ENCODE assay signal across 25 mouse cellular contexts in the genomic region with DNA sequence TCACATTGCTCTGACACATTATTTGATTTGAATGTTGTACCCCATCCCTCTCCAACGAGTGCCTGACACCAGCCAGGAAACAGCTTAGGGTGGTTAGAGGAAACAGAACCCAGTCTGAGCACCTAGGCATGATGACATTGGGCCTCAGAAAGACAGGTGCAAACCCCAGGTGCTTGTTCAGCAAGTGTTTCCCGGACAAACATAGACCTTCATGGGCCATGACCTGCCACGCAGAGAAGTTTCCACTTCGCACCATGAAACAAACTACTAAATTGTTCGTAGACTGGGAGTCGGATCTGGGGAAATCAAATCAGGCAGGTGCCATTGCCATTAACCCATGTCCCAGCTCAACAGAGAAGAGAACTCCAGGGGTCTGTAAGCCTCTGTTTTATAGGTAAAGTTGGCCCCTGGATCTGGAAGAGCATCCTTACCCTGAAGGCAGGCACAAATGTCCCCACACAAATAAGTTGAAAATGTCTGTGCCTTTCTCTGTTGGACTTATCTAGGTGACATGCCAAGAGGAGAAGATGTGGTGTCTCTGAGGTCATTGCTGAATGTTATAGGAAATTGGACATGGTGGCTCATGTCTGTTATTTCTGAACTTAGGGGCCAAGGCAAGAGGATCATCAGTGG.
"Had no signal": no experiment of that assay in that cellular context is flagged by ENCODE, and none has a peak within 500 bp of the region (broad histone marks: within the 10 kb centered on the region; RNA-seq: fewer than 3 reads in every experiment).

No protein-coding gene starts in this region.

- H3K4me3 ChIP-seq: embryonic facial prominence, embryonic 10.5 days; embryonic facial prominence, embryonic 12.5 days; embryonic facial prominence, embryonic 13.5 days; embryonic facial prominence, embryonic 15.5 days; erythroblast, embryonic 14.5 days; forebrain, embryonic 10.5 days; forebrain, embryonic 12.5 days; forebrain, embryonic 13.5 days; forebrain, embryonic 15.5 days; gastrocnemius, adult 2 months; heart, adult 2 months had no signal

- H3K4me1 ChIP-seq: embryonic facial prominence, embryonic 10.5 days; embryonic facial prominence, embryonic 12.5 days; embryonic facial prominence, embryonic 13.5 days; embryonic facial prominence, embryonic 15.5 days; forebrain, embryonic 10.5 days; forebrain, embryonic 12.5 days; forebrain, embryonic 13.5 days; forebrain, embryonic 15.5 days had no signal

- H3K9me3 ChIP-seq: embryonic facial prominence, embryonic 10.5 days; embryonic facial prominence, embryonic 12.5 days; embryonic facial prominence, embryonic 13.5 days; embryonic facial prominence, embryonic 15.5 days; forebrain, embryonic 10.5 days; forebrain, embryonic 12.5 days; forebrain, embryonic 13.5 days; forebrain, embryonic 15.5 days had no signal

- H3K27me3 ChIP-seq: embryonic facial prominence, embryonic 12.5 days; embryonic facial prominence, embryonic 13.5 days; embryonic facial prominence, embryonic 15.5 days; forebrain, embryonic 12.5 days; forebrain, embryonic 13.5 days; forebrain, embryonic 15.5 days had no signal

- H3K4me2 ChIP-seq: embryonic facial prominence, embryonic 12.5 days; embryonic facial prominence, embryonic 13.5 days; embryonic facial prominence, embryonic 15.5 days; forebrain, embryonic 12.5 days; forebrain, embryonic 13.5 days; forebrain, embryonic 15.5 days had no signal

- H3K9ac ChIP-seq: embryonic facial prominence, embryonic 12.5 days; embryonic facial prominence, embryonic 13.5 days; embryonic facial prominence, embryonic 15.5 days; forebrain, embryonic 12.5 days; forebrain, embryonic 13.5 days; forebrain, embryonic 15.5 days; forebrain, postnatal 0 days had no signal

- H3K27ac ChIP-seq: embryonic facial prominence, embryonic 10.5 days; embryonic facial prominence, embryonic 12.5 days; embryonic facial prominence, embryonic 13.5 days; embryonic facial prominence, embryonic 15.5 days; forebrain, embryonic 10.5 days; forebrain, embryonic 12.5 days; forebrain, embryonic 13.5 days; forebrain, embryonic 15.5 days; gastrocnemius, adult 2 months; heart, adult 2 months had no signal

- DNase-seq: cerebellum, adult 9-10 months; cerebellum, adult 9-11 months; cerebellum, postnatal 10 days; cerebellum, postnatal 14 days; cerebellum, postnatal 25 days; cerebellum, postnatal 36 days; embryo, embryonic 11 days; forebrain, postnatal 0 days; gastrocnemius, adult 2 months; gastrocnemius, postnatal 10 days; gastrocnemius, postnatal 14 days; gastrocnemius, postnatal 25 days; gastrocnemius, postnatal 36 days; heart, adult 11 months; heart, adult 18-20 months; heart, adult 2 months had no signal

- H3K36me3 ChIP-seq: embryonic facial prominence, embryonic 10.5 days; embryonic facial prominence, embryonic 12.5 days; embryonic facial prominence, embryonic 13.5 days; embryonic facial prominence, embryonic 15.5 days; forebrain, embryonic 10.5 days; forebrain, embryonic 12.5 days; forebrain, embryonic 15.5 days had no signal
